Mouse (Mus musculus): ENCODE data around the gene Dusp7.

GRCm38 (mm10) chr9:106373973-106374372, 5.5 kb downstream of the Dusp7 start:
- no peak for TF ChIP-seq CTCF (IDR thresholded peaks at IDR 0.05; ENCODE audit: low read depth, low read length)
- TF ChIP-seq EP300 (IDR thresholded peaks at IDR 0.05; ENCODE audit: insufficient read depth, low read depth, low read length), result no peak
- TF ChIP-seq POLR2A (IDR thresholded peaks at IDR 0.05; ENCODE audit: insufficient read depth, low read length), result no peak
